In genomic region chr19:11335932-11336331, GRCm38 (mm10) we compare ENCODE assay signal across 17 mouse cellular contexts. TPM values are rescaled to one million over a fixed set of nuclear protein-coding genes. Genes with fewer than 3 reads are reported as not detected.
DNase-seq lines count a peak whose midpoint lies in the region; ATAC-seq and TF ChIP-seq lines count a peak whose summit lies in the region.
"Had no signal": no experiment of that assay in that cellular context is flagged by ENCODE, and none has a peak within 500 bp of the region (broad histone marks: within the 10 kb centered on the region; RNA-seq: fewer than 3 reads in every experiment).

Gene Ms4a7 (minus strand): TSS chr19:11336146.

- H3K27me3 ChIP-seq in intestine, postnatal 0 days (replicated peaks; ENCODE audit: control insufficient read depth, insufficient read depth, low read length), result no peaks in the 10 kb centered on the region
- no peaks in the 10 kb centered on the region for H3K27me3 ChIP-seq in intestine, embryonic 16.5 days (replicated peaks; ENCODE audit: control insufficient read depth, insufficient read depth, low read length)
- H3K27me3 ChIP-seq in splenic B cell, adult 2 months (ENCODE audit: control insufficient read depth, insufficient read depth, low read length, poor library complexity, severe bottlenecking), result no peaks in the 10 kb centered on the region
- no peaks in the 10 kb centered on the region for H3K27me3 ChIP-seq in forebrain, embryonic 12.5 days
- H3K27me3 ChIP-seq in midbrain, embryonic 13.5 days, result no peaks in the 10 kb centered on the region
- H3K27me3 ChIP-seq: hindbrain, embryonic 13.5 days; intestine, embryonic 15.5 days; liver, embryonic 15.5 days had no signal

- no peaks in the 10 kb centered on the region for H3K36me3 ChIP-seq in intestine, postnatal 0 days (ENCODE audit: control insufficient read depth, insufficient read depth)
- H3K36me3 ChIP-seq in intestine, embryonic 16.5 days (ENCODE audit: control insufficient read depth, insufficient read depth, low read length), result no peaks in the 10 kb centered on the region
- no peaks in the 10 kb centered on the region for H3K36me3 ChIP-seq in splenic B cell, adult 2 months (ENCODE audit: control insufficient read depth, insufficient read depth, low read length, poor library complexity, severe bottlenecking)
- H3K36me3 ChIP-seq in forebrain, embryonic 12.5 days (replicated peaks), result no peaks in the 10 kb centered on the region
- no peaks in the 10 kb centered on the region for H3K36me3 ChIP-seq in midbrain, embryonic 13.5 days
- H3K36me3 ChIP-seq: hindbrain, embryonic 13.5 days; intestine, embryonic 15.5 days; liver, embryonic 15.5 days had no signal

- no peak within 1 kb of the TSS for H3K9ac ChIP-seq in intestine, postnatal 0 days (ENCODE audit: low read depth, low read length)
- no peak within 1 kb of the TSS for H3K9ac ChIP-seq in intestine, embryonic 16.5 days (ENCODE audit: low read depth, low read length)
- H3K9ac ChIP-seq in forebrain, embryonic 12.5 days, result no peak within 1 kb of the TSS
- no peak within 1 kb of the TSS for H3K9ac ChIP-seq in midbrain, embryonic 13.5 days (replicated peaks)
- H3K9ac ChIP-seq: hindbrain, embryonic 13.5 days; intestine, embryonic 15.5 days; liver, embryonic 15.5 days had no signal

- no peaks in the 10 kb centered on the region for H3K4me1 ChIP-seq in intestine, postnatal 0 days (replicated peaks; ENCODE audit: control insufficient read depth, insufficient read depth, low read length)
- H3K4me1 ChIP-seq in intestine, embryonic 16.5 days (ENCODE audit: control insufficient read depth, insufficient read depth, low read length), result no peaks in the 10 kb centered on the region
- H3K4me1 ChIP-seq in forebrain, embryonic 12.5 days, result no peaks in the 10 kb centered on the region
- H3K4me1 ChIP-seq in midbrain, embryonic 13.5 days (replicated peaks), result no peaks in the 10 kb centered on the region
- H3K4me1 ChIP-seq: hindbrain, embryonic 13.5 days; intestine, embryonic 15.5 days; liver, embryonic 15.5 days had no signal

- ATAC-seq in intestine, postnatal 0 days, result no peak
- no peak for ATAC-seq in intestine, embryonic 16.5 days
- ATAC-seq in hematopoietic stem cell, adult 5-6 weeks (replicated peaks in 1 of 2; ENCODE audit: insufficient read depth in 1 of 2, low FRiP score in 2 of 2, low TSS enrichment in 1 of 2, low read depth in 1 of 2, poor library complexity in 2 of 2, severe bottlenecking in 2 of 2), result peak; percentile 98 to 99
- ATAC-seq in forebrain, embryonic 12.5 days (ENCODE audit: low FRiP score), result no peak
- ATAC-seq in midbrain, embryonic 13.5 days, result no peak
- ATAC-seq: forebrain, embryonic 16.5 days; intestine, embryonic 15.5 days had no signal

- H3K4me3 ChIP-seq in intestine, postnatal 0 days (ENCODE audit: low read depth, low read length), result no peak within 1 kb of the TSS
- no peak within 1 kb of the TSS for H3K4me3 ChIP-seq in intestine, embryonic 16.5 days (ENCODE audit: low read length)
- H3K4me3 ChIP-seq in forebrain, embryonic 12.5 days (replicated peaks), result no peak within 1 kb of the TSS
- H3K4me3 ChIP-seq in midbrain, embryonic 13.5 days (replicated peaks), result no peak within 1 kb of the TSS
- H3K4me3 ChIP-seq: gastrocnemius, adult 2 months; heart, adult 2 months; hindbrain, embryonic 13.5 days; intestine, embryonic 15.5 days; liver, embryonic 15.5 days; myocyte had no signal

- H3K27ac ChIP-seq in intestine, postnatal 0 days (ENCODE audit: low read depth, low read length), result no peak within 1 kb of the TSS
- no peak within 1 kb of the TSS for H3K27ac ChIP-seq in intestine, embryonic 16.5 days (ENCODE audit: low read length)
- no peak within 1 kb of the TSS for H3K27ac ChIP-seq in forebrain, embryonic 12.5 days
- no peak within 1 kb of the TSS for H3K27ac ChIP-seq in midbrain, embryonic 13.5 days
- H3K27ac ChIP-seq: gastrocnemius, adult 2 months; heart, adult 2 months; hindbrain, embryonic 13.5 days; intestine, embryonic 15.5 days; liver, embryonic 15.5 days had no signal

- no peak for TF ChIP-seq CTCF in intestine, postnatal 0 days (IDR thresholded peaks at IDR 0.05; ENCODE audit: low read depth)

- peak; percentile 41 to 48 for DNase-seq in spleen, postnatal 36 days (ENCODE audit: low spot score in 2 of 2)
- no peak for DNase-seq in spleen, postnatal 10 days (ENCODE audit: low spot score in 2 of 2)
- DNase-seq in splenic B cell, adult 2 months (ENCODE audit: low read depth, low spot score), result peak; percentile 64
- DNase-seq: cerebellum, adult 18-20 months; gastrocnemius, adult 2 months; heart, adult 2 months; kidney, postnatal 10 days had no signal

- no peaks in the 10 kb centered on the region for H3K9me3 ChIP-seq in intestine, postnatal 0 days (ENCODE audit: control insufficient read depth)
- H3K9me3 ChIP-seq in intestine, embryonic 16.5 days (ENCODE audit: control insufficient read depth, low read length), result no peaks in the 10 kb centered on the region
- no peaks in the 10 kb centered on the region for H3K9me3 ChIP-seq in forebrain, embryonic 12.5 days
- no peaks in the 10 kb centered on the region for H3K9me3 ChIP-seq in midbrain, embryonic 13.5 days
- H3K9me3 ChIP-seq: hindbrain, embryonic 13.5 days; intestine, embryonic 15.5 days; liver, embryonic 15.5 days had no signal

- H3K4me2 ChIP-seq in intestine, postnatal 0 days (replicated peaks; ENCODE audit: low read depth), result no peak within 1 kb of the TSS
- no peak within 1 kb of the TSS for H3K4me2 ChIP-seq in intestine, embryonic 16.5 days (ENCODE audit: low read depth, low read length)
- no peak within 1 kb of the TSS for H3K4me2 ChIP-seq in forebrain, embryonic 12.5 days
- H3K4me2 ChIP-seq in midbrain, embryonic 13.5 days (replicated peaks), result no peak within 1 kb of the TSS
- H3K4me2 ChIP-seq: hindbrain, embryonic 13.5 days; intestine, embryonic 15.5 days; liver, embryonic 15.5 days had no signal

- 80% methylated on average over 6 of the region's 6 CpGs for WGBS in intestine, postnatal 0 days
- 81% methylated on average over 6 of the region's 6 CpGs for WGBS in intestine, embryonic 16.5 days
- WGBS in forebrain, embryonic 12.5 days, result 93% methylated on average over 6 of the region's 6 CpGs
- WGBS in midbrain, embryonic 13.5 days, result 89% methylated on average over 6 of the region's 6 CpGs

RNA-seq across cellular contexts. Expression of gene Ms4a7, which starts in this region (rescaled TPM):
- 10.1 and 10.6 TPM in 2 replicates for polyA plus RNA-seq in intestine, postnatal 0 days (2015; fragmentation: Nextera tagmentation; extraction: Ambion mirVana)
- polyA plus RNA-seq in intestine, embryonic 16.5 days (2015; fragmentation: Nextera tagmentation; extraction: Ambion mirVana), result 3.9 and 4.0 TPM in 2 replicates
- 2.8 TPM in 1 of 2 replicates, not detected in the other for total RNA-seq in hematopoietic stem cell, adult 5-6 weeks (2017)
- polyA plus RNA-seq in forebrain, embryonic 12.5 days (2016; fragmentation: Nextera tagmentation; extraction: Ambion mirVana), result 1.5 and 1.9 TPM in 2 replicates
- 2.6 and 3.6 TPM in 2 replicates for polyA plus RNA-seq in midbrain, embryonic 13.5 days (2015; fragmentation: Nextera tagmentation; extraction: Ambion mirVana)
- polyA plus RNA-seq: myocyte had no signal

Comparison
In these comparisons a context has a peak if more than half of its experiments do, and no peak if none do; other contexts are left out.
1. DNase-seq: peak in spleen, postnatal 36 days (2 of 2) and splenic B cell, adult 2 months (single experiment); none in spleen, postnatal 10 days (0 of 2).
2. ATAC-seq: peak in hematopoietic stem cell, adult 5-6 weeks (2 of 2); none in intestine, postnatal 0 days (single experiment), intestine, embryonic 16.5 days (single experiment), forebrain, embryonic 12.5 days (single experiment) and midbrain, embryonic 13.5 days (single experiment).